ENCODE assay signal across 9 mouse cellular contexts in genomic region chr4:155733267-155733666, GRCm38 (mm10). TPM values are rescaled to one million over a fixed set of nuclear protein-coding genes. Genes with fewer than 3 reads are reported as not detected.
DNase-seq lines count a peak whose midpoint lies in the region; ATAC-seq and TF ChIP-seq lines count a peak whose summit lies in the region.
"Had no signal": no experiment of that assay in that cellular context is flagged by ENCODE, and none has a peak within 500 bp of the region (broad histone marks: within the 10 kb centered on the region; RNA-seq: fewer than 3 reads in every experiment).

No protein-coding gene starts in this region.

- H3K4me2 ChIP-seq in hindbrain, embryonic 14.5 days (replicated peaks), result 0 out of 2 replicates have a peak overlapping the region, but pooled peaks have one; percentile 89

- H3K4me3 ChIP-seq in hindbrain, embryonic 14.5 days (replicated peaks; ENCODE audit: low read length), result no peak overlapping the region
- no peak overlapping the region for H3K4me3 ChIP-seq in hindbrain, embryonic 10.5 days
- peak overlapping the region; percentile 50 for H3K4me3 ChIP-seq in testis, adult 2 months (ENCODE audit: control insufficient read depth, low read depth, low read length)

- H3K36me3 ChIP-seq in hindbrain, embryonic 14.5 days (replicated peaks; ENCODE audit: control insufficient read depth, insufficient read depth), result peaks cover 48% of the 10 kb centered on the region
- peaks cover 34% of the 10 kb centered on the region for H3K36me3 ChIP-seq in hindbrain, embryonic 10.5 days
- H3K36me3 ChIP-seq in testis, adult 2 months (ENCODE audit: control insufficient read depth, insufficient read depth, low read length), result no peaks in the 10 kb centered on the region

- WGBS in hindbrain, embryonic 14.5 days, result 91% methylated on average over 10 of the region's 10 CpGs
- WGBS in hindbrain, embryonic 10.5 days, result 91% methylated on average over 10 of the region's 10 CpGs

- H3K9ac ChIP-seq in hindbrain, embryonic 14.5 days, result no peak overlapping the region

- ATAC-seq in hindbrain, embryonic 14.5 days (ENCODE audit: low FRiP score), result no peak

- no peaks in the 10 kb centered on the region for H3K9me3 ChIP-seq in hindbrain, embryonic 14.5 days (ENCODE audit: control insufficient read depth, low read length)
- no peaks in the 10 kb centered on the region for H3K9me3 ChIP-seq in hindbrain, embryonic 10.5 days

- DNase-seq in adrenal gland, adult (ENCODE audit: inconsistent age in 2 of 2, low spot score in 1 of 2), result peak; percentile 52 to 64
- no peak for DNase-seq in adrenal gland, adult 18-20 months (ENCODE audit: low spot score in 2 of 2)
- DNase-seq in hindbrain, embryonic 14.5 days (ENCODE audit: low spot score), result no peak
- no peak for DNase-seq in hindbrain, embryonic 10.5 days (ENCODE audit: low spot score)
- DNase-seq in testis, postnatal 14 days (ENCODE audit: low spot score), result no peak
- DNase-seq in urinary bladder, postnatal 36 days (ENCODE audit: low spot score in 2 of 2), result no peak
- no peak for DNase-seq in ovary, postnatal 36 days (ENCODE audit: low spot score)
- DNase-seq: right cerebral cortex, adult 18-20 months had no signal

- no peak for TF ChIP-seq CTCF in testis, adult 2 months (IDR thresholded peaks at IDR 0.05; ENCODE audit: control insufficient read depth, insufficient read depth, insufficient replicate concordance, low read depth, low read length)

- H3K4me1 ChIP-seq in hindbrain, embryonic 14.5 days (replicated peaks; ENCODE audit: control insufficient read depth, insufficient read depth, low read length), result peaks cover 24% of the 10 kb centered on the region
- H3K4me1 ChIP-seq in hindbrain, embryonic 10.5 days (replicated peaks), result peaks cover 33% of the 10 kb centered on the region
- peaks cover 13% of the 10 kb centered on the region for H3K4me1 ChIP-seq in testis, adult 2 months (ENCODE audit: control insufficient read depth, insufficient read depth, low read length)

- H3K27ac ChIP-seq in hindbrain, embryonic 14.5 days, result peak overlapping the region; percentile 97; the same call in 1 of the 2 replicates
- no peak overlapping the region for H3K27ac ChIP-seq in hindbrain, embryonic 10.5 days
- peak overlapping the region; percentile 23; the same call in 1 of the 2 replicates for H3K27ac ChIP-seq in testis, adult 2 months (ENCODE audit: control insufficient read depth, insufficient read depth, low read depth, low read length)

- peak; percentile 44; the same call in 1 of the 2 replicates for TF ChIP-seq POLR2A in testis, adult 2 months (IDR thresholded peaks at IDR 0.05; ENCODE audit: control insufficient read depth, low read depth, low read length)

- no peaks in the 10 kb centered on the region for H3K27me3 ChIP-seq in hindbrain, embryonic 14.5 days (ENCODE audit: control insufficient read depth, insufficient read depth, low read length)
- H3K27me3 ChIP-seq in hindbrain, embryonic 10.5 days (ENCODE audit: insufficient read depth, poor library complexity, severe bottlenecking), result no peaks in the 10 kb centered on the region
- H3K27me3 ChIP-seq in testis, adult 2 months (ENCODE audit: control insufficient read depth, insufficient read depth, low read length), result no peaks in the 10 kb centered on the region

RNA-seq across cellular contexts. Expression of gene Tmem240, which starts 1.3 kb away (rescaled TPM):
- under 1 TPM; 0.48 to 0.89 TPM for total RNA-seq in adrenal gland, adult 18-20 months (2021)
- polyA plus RNA-seq in hindbrain, embryonic 14.5 days (2014; fragmentation: Nextera tagmentation; extraction: Ambion mirVana), result 8.8 and 9.3 TPM in 2 replicates
- polyA plus RNA-seq in hindbrain, embryonic 10.5 days (2016; fragmentation: Nextera tagmentation; extraction: Ambion mirVana), result 0.85 and 1.6 TPM in 2 replicates
- polyA plus RNA-seq in testis, adult 2 months (2012; rRNA removed), result 1.5 and 1.8 TPM in 2 replicates

RNA-seq across cellular contexts. Expression of gene Atad3a, which starts 27.6 kb away (rescaled TPM):
- 10 to 100 TPM; 96.2 to 99.8 TPM for total RNA-seq in adrenal gland, adult 18-20 months (2021)
- 73.0 and 82.2 TPM in 2 replicates for polyA plus RNA-seq in hindbrain, embryonic 14.5 days (2014; fragmentation: Nextera tagmentation; extraction: Ambion mirVana)
- polyA plus RNA-seq in hindbrain, embryonic 10.5 days (2016; fragmentation: Nextera tagmentation; extraction: Ambion mirVana), result 110 and 124 TPM in 2 replicates
- 18.7 and 23.4 TPM in 2 replicates for polyA plus RNA-seq in testis, adult 2 months (2012; rRNA removed)

RNA-seq across cellular contexts. Expression of gene Ssu72, which starts 28.7 kb away (rescaled TPM):
- total RNA-seq in adrenal gland, adult 18-20 months (2021), result 100 to 1,000 TPM in 1 of 2 experiments, 10 to 100 TPM in 1; 92.0 to 105 TPM
- 164 and 169 TPM in 2 replicates for polyA plus RNA-seq in hindbrain, embryonic 14.5 days (2014; fragmentation: Nextera tagmentation; extraction: Ambion mirVana)
- 162 and 175 TPM in 2 replicates for polyA plus RNA-seq in hindbrain, embryonic 10.5 days (2016; fragmentation: Nextera tagmentation; extraction: Ambion mirVana)
- 34.6 and 37.4 TPM in 2 replicates for polyA plus RNA-seq in testis, adult 2 months (2012; rRNA removed)

RNA-seq across cellular contexts. Expression of gene Fndc10, which starts 39.1 kb away (rescaled TPM):
- 10 to 100 TPM; 31.5 to 48.1 TPM for total RNA-seq in adrenal gland, adult 18-20 months (2021)
- polyA plus RNA-seq in hindbrain, embryonic 14.5 days (2014; fragmentation: Nextera tagmentation; extraction: Ambion mirVana), result 9.0 and 10.3 TPM in 2 replicates
- polyA plus RNA-seq in hindbrain, embryonic 10.5 days (2016; fragmentation: Nextera tagmentation; extraction: Ambion mirVana), result 0.72 and 1.8 TPM in 2 replicates
- 2.7 and 3.3 TPM in 2 replicates for polyA plus RNA-seq in testis, adult 2 months (2012; rRNA removed)

RNA-seq across cellular contexts. Expression of gene Vwa1, which starts 41.2 kb away (rescaled TPM):
- 10 to 100 TPM in 1 of 2 experiments, 1 to 10 TPM in 1; 3.8 to 12.3 TPM for total RNA-seq in adrenal gland, adult 18-20 months (2021)
- polyA plus RNA-seq in hindbrain, embryonic 14.5 days (2014; fragmentation: Nextera tagmentation; extraction: Ambion mirVana), result 24.7 and 27.6 TPM in 2 replicates
- 13.4 and 14.0 TPM in 2 replicates for polyA plus RNA-seq in hindbrain, embryonic 10.5 days (2016; fragmentation: Nextera tagmentation; extraction: Ambion mirVana)
- polyA plus RNA-seq in testis, adult 2 months (2012; rRNA removed), result 5.5 and 5.6 TPM in 2 replicates

Comparison
In these comparisons a context has a peak if more than half of its experiments do, and no peak if none do; other contexts are left out.
1. DNase-seq: peak in adrenal gland, adult (2 of 2); none in adrenal gland, adult 18-20 months (0 of 2), hindbrain, embryonic 14.5 days (single experiment), hindbrain, embryonic 10.5 days (single experiment), testis, postnatal 14 days (single experiment), urinary bladder, postnatal 36 days (0 of 2) and ovary, postnatal 36 days (single experiment).